Mouse (Mus musculus) right cerebral cortex, postnatal 25 days (tissue): ENCODE measurements around the gene H2al1i.
"Not testable (repeated sequence)": the region's sequence is repeated elsewhere in the genome, so short reads cannot be mapped to it uniquely, and the experiment has no call there.

Experiments
- DNase-seq: peaks from one replicate; pipeline ENCODE4 v3.0.0; 2022

The H2al1i gene

GRCm38 (mm10) chrX:11324359-11324758, at the start of gene H2al1i:
TSS of gene H2al1i (plus strand) at chrX:11324659.
- not testable (repeated sequence) for DNase-seq

- no peak for DNase-seq
Measured at GRCm38 (mm10) chrX:11277083-11277482, 47.4 kb upstream of the H2al1i start.

- DNase-seq: no peak
Measured at GRCm38 (mm10) chrX:11280741-11281140, 43.7 kb upstream of the H2al1i start.

GRCm38 (mm10) chrX:11288306-11288882, 36.1 kb upstream of the H2al1i start:
- DNase-seq: no peak

GRCm38 (mm10) chrX:11289244-11289643, 35.2 kb upstream of the H2al1i start:
- no peak for DNase-seq

GRCm38 (mm10) chrX:11298957-11299356, 25.5 kb upstream of the H2al1i start, which contains the start of gene H2al1a:
TSS of gene H2al1a (plus strand) at chrX:11299257.
- DNase-seq: not testable (repeated sequence)

GRCm38 (mm10) chrX:11302132-11302531, 22.3 kb upstream of the H2al1i start, which contains the start of gene H2al1b:
TSS of gene H2al1b (plus strand) at chrX:11302432.
- DNase-seq: not testable (repeated sequence)

GRCm38 (mm10) chrX:11305355-11305754, 19.1 kb upstream of the H2al1i start, which contains the start of gene H2al1c:
TSS of gene H2al1c (plus strand) at chrX:11305655.
- DNase-seq: not testable (repeated sequence)

GRCm38 (mm10) chrX:11308524-11308923, 15.9 kb upstream of the H2al1i start, which contains the start of gene H2al1d:
TSS of gene H2al1d (plus strand) at chrX:11308824.
- DNase-seq: not testable (repeated sequence)

GRCm38 (mm10) chrX:11311634-11312033, 12.8 kb upstream of the H2al1i start, which contains the start of gene H2al1e:
TSS of gene H2al1e (plus strand) at chrX:11311934.
- DNase-seq: not testable (repeated sequence)

GRCm38 (mm10) chrX:11314858-11315257, 9.6 kb upstream of the H2al1i start, which contains the start of gene H2al1f:
TSS of gene H2al1f (plus strand) at chrX:11315158.
- DNase-seq: not testable (repeated sequence)

- not testable (repeated sequence) for DNase-seq
Measured at GRCm38 (mm10) chrX:11317956-11318355, 6.5 kb upstream of the H2al1i start, which contains the start of gene H2al1g. TSS of gene H2al1g (plus strand) at chrX:11318256.

- DNase-seq: not testable (repeated sequence)
Measured at GRCm38 (mm10) chrX:11321192-11321591, 3.3 kb upstream of the H2al1i start, which contains the start of gene H2al1h. TSS of gene H2al1h (plus strand) at chrX:11321492.

GRCm38 (mm10) chrX:11327522-11327921, 3.1 kb downstream of the H2al1i start, which contains the start of gene H2al1j:
TSS of gene H2al1j (plus strand) at chrX:11327822.
- DNase-seq: not testable (repeated sequence)

- no peak for DNase-seq
Measured at GRCm38 (mm10) chrX:11345762-11346161, 21.3 kb downstream of the H2al1i start.

- DNase-seq: no peak
Measured at GRCm38 (mm10) chrX:11346756-11347155, 22.3 kb downstream of the H2al1i start.

GRCm38 (mm10) chrX:11360823-11361222, 36.4 kb downstream of the H2al1i start:
- DNase-seq: no peak

- DNase-seq: no peak
Measured at GRCm38 (mm10) chrX:11361261-11361660, 36.8 kb downstream of the H2al1i start.

GRCm38 (mm10) chrX:11363890-11364289, 39.4 kb downstream of the H2al1i start:
- DNase-seq: no peak

GRCm38 (mm10) chrX:11365151-11365550, 40.7 kb downstream of the H2al1i start:
- no peak for DNase-seq
